Mouse (Mus musculus): ENCODE measurements around the gene Wdr27. TPM values are rescaled to one million over a fixed set of nuclear protein-coding genes. Genes with fewer than 3 reads are reported as not detected.

The Wdr27 gene
- polyA plus RNA-seq, 1 experiment from 2014 or later: 8.2 TPM

Other genes with a start within 250 kb of the Wdr27 start
- 9.0 and 11.9 TPM in 2 replicates for gene Thbs2, start 248.9 kb downstream of the Wdr27 start, polyA plus RNA-seq (2014; fragmentation: Nextera tagmentation; extraction: Ambion mirVana)
- gene 1600012H06Rik, start within 50 bp of the Wdr27 start, polyA plus RNA-seq (2014; fragmentation: Nextera tagmentation; extraction: Ambion mirVana): 33.3 and 36.0 TPM in 2 replicates
- gene Phf10, start 18.1 kb upstream of the Wdr27 start, polyA plus RNA-seq (2014; fragmentation: Nextera tagmentation; extraction: Ambion mirVana): 30.0 and 31.3 TPM in 2 replicates
- gene 9030025P20Rik, start 35.3 kb upstream of the Wdr27 start, polyA plus RNA-seq (2014; fragmentation: Nextera tagmentation; extraction: Ambion mirVana): 10.1 and 12.5 TPM in 2 replicates
- gene Gm3417, start 35.6 kb upstream of the Wdr27 start, polyA plus RNA-seq (2014; fragmentation: Nextera tagmentation; extraction: Ambion mirVana): 1.3 and 1.4 TPM in 2 replicates
- 8.0 and 10.3 TPM in 2 replicates for gene Gm3435, start 67.0 kb upstream of the Wdr27 start, polyA plus RNA-seq (2014; fragmentation: Nextera tagmentation; extraction: Ambion mirVana)
- gene Ermard, start 98.0 kb upstream of the Wdr27 start, polyA plus RNA-seq (2014; fragmentation: Nextera tagmentation; extraction: Ambion mirVana): 69.3 and 83.2 TPM in 2 replicates
- 0.68 TPM in 1 of 2 replicates, not detected in the other for gene Tcte3, start 98.3 kb upstream of the Wdr27 start, polyA plus RNA-seq (2014; fragmentation: Nextera tagmentation; extraction: Ambion mirVana)
- gene Gm3448, start 98.4 kb upstream of the Wdr27 start, polyA plus RNA-seq (2014; fragmentation: Nextera tagmentation; extraction: Ambion mirVana): 3.8 and 4.6 TPM in 2 replicates